Mouse (Mus musculus): ENCODE data around the gene Wdr45b. TPM values are rescaled to one million over a fixed set of nuclear protein-coding genes. Genes with fewer than 3 reads are reported as not detected.

Gene Wdr45b
- 82.3 and 88.7 TPM in 2 replicates for polyA plus RNA-seq (2016; fragmentation: Nextera tagmentation; extraction: Ambion mirVana)

DNA sequence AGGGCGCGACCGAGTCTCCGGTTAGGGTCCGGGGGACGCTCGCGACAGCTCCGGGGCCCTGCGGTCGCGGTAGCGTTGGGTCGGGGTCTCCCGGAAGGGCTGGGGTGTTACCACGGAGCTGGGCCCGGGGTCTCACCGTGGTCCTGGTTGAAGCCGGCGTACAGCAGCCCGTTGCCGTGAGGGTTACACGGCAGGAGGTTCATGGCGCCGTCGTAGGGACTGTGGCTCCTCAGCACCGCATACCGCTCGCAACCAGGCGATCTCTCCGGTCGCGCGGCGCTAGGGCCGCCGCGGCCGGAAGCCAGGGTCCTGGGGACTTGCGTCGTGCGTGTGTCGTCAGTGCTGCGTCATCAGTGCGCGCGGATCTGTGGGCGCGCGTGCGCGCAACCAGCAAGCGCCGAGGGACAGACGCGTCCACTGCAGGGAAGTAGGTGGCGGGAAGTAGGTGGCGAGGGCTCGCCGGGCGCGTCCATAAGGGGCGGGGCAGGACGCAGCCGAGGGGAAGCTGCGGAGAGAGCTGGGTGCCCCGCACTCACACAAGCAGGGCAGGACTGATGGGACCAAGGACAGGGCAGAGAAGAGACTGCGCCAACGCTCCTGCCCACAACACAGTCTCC, at the start of gene Wdr45b:
TSS of gene Wdr45b (minus strand) at position 355 of the 617 bp plus-strand sequence.
- peak within 1 kb of the TSS; percentile 91 for H3K4me2 ChIP-seq (replicated peaks)
- H3K9me3 ChIP-seq (replicated peaks): no peaks in the 10 kb centered on the region
- H3K27ac ChIP-seq: peak within 1 kb of the TSS; percentile 84
- under 1% methylated on average over 68 of the region's 69 CpGs for whole genome bisulfite sequencing
- 0 out of 2 replicates have a peak, but pooled peaks cover 6% of the 10 kb centered on the region for H3K36me3 ChIP-seq
- H3K4me3 ChIP-seq: peak within 1 kb of the TSS; percentile 94
- peak within 1 kb of the TSS; percentile 92 for H3K9ac ChIP-seq
- no peaks in the 10 kb centered on the region for H3K27me3 ChIP-seq
- ATAC-seq (ENCODE audit: low FRiP score): peak; percentile 95
- H3K4me1 ChIP-seq: peaks cover 18% of the 10 kb centered on the region

GRCm38 (mm10) chr11:121392405-121392804, 38.2 kb upstream of the Wdr45b start:
- no peaks in the 10 kb centered on the region for H3K9me3 ChIP-seq (replicated peaks)
- no peak overlapping the region for H3K27ac ChIP-seq
- no peak overlapping the region for H3K9ac ChIP-seq
- H3K4me2 ChIP-seq (replicated peaks): no peak overlapping the region
- no peaks in the 10 kb centered on the region for H3K27me3 ChIP-seq
- 92% methylated on average over 3 of the region's 3 CpGs for WGBS
- H3K36me3 ChIP-seq: no peaks in the 10 kb centered on the region
- H3K4me3 ChIP-seq: no peak overlapping the region
- peaks cover 10% of the 10 kb centered on the region for H3K4me1 ChIP-seq
- ATAC-seq (ENCODE audit: low FRiP score): no peak

DNA sequence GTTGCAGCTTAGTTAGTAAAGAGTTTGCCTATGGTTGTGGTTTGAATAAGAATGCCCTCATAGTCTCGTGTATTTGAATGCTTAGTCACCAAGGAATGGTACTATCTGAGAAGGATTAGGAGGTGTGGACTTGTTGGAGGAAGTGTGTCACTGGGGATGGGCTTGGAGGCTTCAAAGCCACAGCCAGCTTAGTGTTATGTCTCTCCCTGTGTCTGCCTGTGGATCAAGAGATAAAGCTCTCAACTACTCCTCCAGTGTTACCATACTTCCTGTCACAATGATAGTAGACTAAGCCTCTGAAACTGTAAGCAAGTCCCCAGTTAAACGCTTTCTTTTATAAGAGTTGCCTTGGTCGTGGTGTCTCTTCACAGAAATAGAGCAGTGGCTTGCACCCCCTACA, 36.5 kb upstream of the Wdr45b start:
- Histone ChIP-seq H3K4me1 (peaks cover 15% of the 10 kb centered on the region), H3K27me3 (peaks cover 11% of the 10 kb centered on the region), H3K9ac (no peak overlapping the region), H3K4me2 (replicated peaks) (no peak overlapping the region), H3K4me3 (no peak overlapping the region), H3K27ac (no peak overlapping the region), H3K36me3 (no peaks in the 10 kb centered on the region), H3K9me3 (replicated peaks) (no peaks in the 10 kb centered on the region)
- 67% methylated on average over 3 of the region's 3 CpGs for WGBS
- no peak for ATAC-seq (ENCODE audit: low FRiP score)

- H3K36me3 ChIP-seq: no peaks in the 10 kb centered on the region
- no peaks in the 10 kb centered on the region for H3K9me3 ChIP-seq (replicated peaks)
- peaks cover 11% of the 10 kb centered on the region for H3K27me3 ChIP-seq
- peak overlapping the region; percentile 91 for H3K4me2 ChIP-seq (replicated peaks)
- 0 out of 2 replicates have a peak overlapping the region, but pooled peaks have one; percentile 26 for H3K27ac ChIP-seq
- H3K4me1 ChIP-seq: peaks cover 15% of the 10 kb centered on the region
- H3K4me3 ChIP-seq: peak overlapping the region; percentile 64
- peak; percentile 41 for ATAC-seq (ENCODE audit: low FRiP score)
- WGBS: 12% methylated on average over 6 of the region's 6 CpGs
- H3K9ac ChIP-seq: no peak overlapping the region
Measured at GRCm38 (mm10) chr11:121388554-121388945, 34.3 kb upstream of the Wdr45b start.

GRCm38 (mm10) chr11:121387750-121388553, 33.7 kb upstream of the Wdr45b start, which contains the start of gene Rab40b:
Gene Rab40b (minus strand): TSS chr11:121388251.
- Histone ChIP-seq H3K27me3 (peaks cover 11% of the 10 kb centered on the region), H3K27ac (0 out of 2 replicates have a peak within 1 kb of the TSS, but pooled peaks have one; percentile 26), H3K9me3 (replicated peaks) (no peaks in the 10 kb centered on the region), H3K4me2 (replicated peaks) (peak within 1 kb of the TSS; percentile 91), H3K4me1 (peaks cover 15% of the 10 kb centered on the region), H3K9ac (peak within 1 kb of the TSS; percentile 71), H3K4me3 (peak within 1 kb of the TSS; percentile 64), H3K36me3 (no peaks in the 10 kb centered on the region)
- 1% methylated on average over 61 of the region's 61 CpGs for WGBS
- ATAC-seq (ENCODE audit: low FRiP score): peak; percentile 99

- ATAC-seq (ENCODE audit: low FRiP score): no peak
- Histone ChIP-seq H3K4me3 (no peak overlapping the region), H3K9me3 (replicated peaks) (no peaks in the 10 kb centered on the region), H3K4me1 (peaks cover 3% of the 10 kb centered on the region; the same call in 1 of the 2 replicates), H3K27me3 (no peaks in the 10 kb centered on the region), H3K36me3 (no peaks in the 10 kb centered on the region), H3K9ac (no peak overlapping the region), H3K4me2 (replicated peaks) (no peak overlapping the region), H3K27ac (no peak overlapping the region)
- WGBS: 30% methylated on average over 6 of the region's 6 CpGs
Measured at GRCm38 (mm10) chr11:121380294-121380693, 26.0 kb upstream of the Wdr45b start.

GRCm38 (mm10) chr11:121378644-121379043, 24.4 kb upstream of the Wdr45b start:
- H3K27me3 ChIP-seq: no peaks in the 10 kb centered on the region
- no peak overlapping the region for H3K4me2 ChIP-seq (replicated peaks)
- no peak overlapping the region for H3K27ac ChIP-seq
- ATAC-seq (ENCODE audit: low FRiP score): no peak
- no peaks in the 10 kb centered on the region for H3K36me3 ChIP-seq
- H3K4me1 ChIP-seq: peaks cover 3% of the 10 kb centered on the region; the same call in 1 of the 2 replicates
- H3K9ac ChIP-seq: no peak overlapping the region
- H3K4me3 ChIP-seq: no peak overlapping the region
- H3K9me3 ChIP-seq (replicated peaks): no peaks in the 10 kb centered on the region

DNA sequence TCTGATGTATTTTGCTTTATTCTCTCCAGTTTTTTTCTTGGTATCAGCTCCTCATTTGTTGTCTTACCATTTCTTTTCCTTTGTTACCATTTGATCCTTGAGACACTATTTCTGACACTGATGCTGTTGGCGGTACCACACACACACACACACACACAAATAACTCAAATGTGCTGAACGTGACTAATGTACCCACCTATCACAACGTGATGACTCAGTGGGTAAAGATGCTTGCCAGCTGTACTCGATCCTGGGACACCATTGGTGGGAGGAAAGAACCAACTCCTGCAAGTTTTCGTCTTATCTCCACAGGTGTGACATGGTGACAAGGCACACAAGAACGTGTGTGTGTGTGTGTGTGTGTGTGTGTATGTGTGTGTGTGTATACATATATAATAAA, 19.1 kb upstream of the Wdr45b start:
- H3K4me1 ChIP-seq: no peaks in the 10 kb centered on the region
- no peak overlapping the region for H3K27ac ChIP-seq
- WGBS: 75% methylated on average over 6 of the region's 6 CpGs
- H3K36me3 ChIP-seq: no peaks in the 10 kb centered on the region
- no peak for ATAC-seq (ENCODE audit: low FRiP score)
- no peak overlapping the region for H3K9ac ChIP-seq
- no peak overlapping the region for H3K4me2 ChIP-seq (replicated peaks)
- H3K9me3 ChIP-seq (replicated peaks): no peaks in the 10 kb centered on the region
- H3K27me3 ChIP-seq: no peaks in the 10 kb centered on the region
- no peak overlapping the region for H3K4me3 ChIP-seq

DNA sequence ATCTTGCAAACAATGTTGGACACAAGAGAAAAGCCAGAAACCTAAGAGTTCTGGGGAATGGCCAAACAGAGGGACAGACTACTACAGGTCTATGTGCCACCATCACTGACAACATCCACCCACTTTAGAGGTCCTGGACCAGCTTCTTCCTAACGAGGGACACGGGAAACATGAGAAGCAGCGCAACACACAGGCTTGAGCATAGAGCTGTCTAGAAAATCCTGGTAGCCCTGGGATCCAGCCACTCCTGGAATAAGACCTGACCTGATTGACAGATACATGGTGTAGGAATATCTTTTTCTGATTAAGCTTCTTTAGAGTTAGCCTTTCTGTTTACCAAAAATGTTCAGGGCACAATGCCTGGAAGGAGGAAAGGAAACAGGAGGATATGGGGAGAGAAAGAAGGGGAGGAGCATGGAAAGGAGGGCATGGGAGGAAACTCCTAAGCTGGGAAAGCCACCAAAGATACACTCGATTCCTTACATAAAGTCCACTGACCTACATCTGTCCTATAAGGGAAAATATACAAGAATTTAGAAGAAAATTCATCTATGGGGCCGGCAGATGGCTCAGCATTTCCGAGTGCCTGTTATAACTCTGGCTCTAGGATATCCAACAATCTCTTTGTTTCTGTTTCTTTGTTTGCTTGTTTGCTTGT, 16.2 kb upstream of the Wdr45b start:
- Histone ChIP-seq H3K27ac (no peak overlapping the region), H3K36me3 (no peaks in the 10 kb centered on the region), H3K4me3 (no peak overlapping the region), H3K9ac (no peak overlapping the region), H3K4me1 (no peaks in the 10 kb centered on the region), H3K4me2 (replicated peaks) (no peak overlapping the region), H3K27me3 (no peaks in the 10 kb centered on the region), H3K9me3 (replicated peaks) (no peaks in the 10 kb centered on the region)
- ATAC-seq (ENCODE audit: low FRiP score): no peak
- WGBS: 81% methylated on average over 6 of the region's 6 CpGs

DNA sequence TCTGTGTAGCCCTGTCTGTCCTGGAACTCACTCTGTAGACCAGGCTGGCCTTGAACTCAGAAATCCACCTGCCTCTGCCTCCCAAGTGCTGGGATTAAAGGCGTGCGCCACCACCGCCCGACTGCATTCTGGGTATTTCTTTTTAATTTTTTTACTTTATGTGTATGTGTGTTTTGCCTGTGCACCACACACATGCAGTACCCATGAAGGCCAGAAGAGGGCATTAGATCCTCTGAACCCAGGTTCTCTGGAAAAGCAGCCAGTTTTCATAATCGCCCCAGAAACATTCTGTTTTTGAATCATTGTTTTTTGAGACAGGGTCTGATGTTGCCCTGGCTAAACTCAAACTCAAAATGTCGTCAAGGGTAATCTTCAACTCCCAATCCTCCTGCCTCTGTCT, 15.4 kb upstream of the Wdr45b start:
- Histone ChIP-seq H3K9me3 (replicated peaks) (no peaks in the 10 kb centered on the region), H3K4me1 (no peaks in the 10 kb centered on the region), H3K4me3 (no peak overlapping the region), H3K27ac (no peak overlapping the region), H3K9ac (no peak overlapping the region), H3K36me3 (no peaks in the 10 kb centered on the region), H3K4me2 (replicated peaks) (no peak overlapping the region), H3K27me3 (no peaks in the 10 kb centered on the region)
- WGBS: 56% methylated on average over 6 of the region's 6 CpGs
- no peak for ATAC-seq (ENCODE audit: low FRiP score)

DNA sequence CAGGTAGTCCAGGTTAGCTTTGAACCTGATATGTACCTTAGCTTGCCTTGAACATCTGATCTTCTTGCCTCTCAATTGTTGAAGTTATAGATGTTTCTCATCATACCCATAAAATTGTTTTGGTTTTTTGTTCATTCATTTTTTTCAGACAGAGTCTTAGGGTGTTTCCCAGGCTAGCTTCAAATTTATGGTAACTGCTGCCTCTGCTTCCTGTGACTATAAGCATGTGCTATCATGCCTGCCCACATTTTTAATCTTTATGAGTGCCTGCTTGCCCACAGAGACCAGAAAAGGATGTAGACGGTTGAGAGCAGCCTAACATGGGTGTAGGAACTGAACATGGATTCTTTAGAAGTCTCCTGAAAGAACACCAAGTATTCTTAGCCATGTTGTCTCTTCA, 14.5 kb upstream of the Wdr45b start:
- H3K36me3 ChIP-seq: no peaks in the 10 kb centered on the region
- WGBS: 83% methylated on average over 1 of the region's 1 CpGs

DNA sequence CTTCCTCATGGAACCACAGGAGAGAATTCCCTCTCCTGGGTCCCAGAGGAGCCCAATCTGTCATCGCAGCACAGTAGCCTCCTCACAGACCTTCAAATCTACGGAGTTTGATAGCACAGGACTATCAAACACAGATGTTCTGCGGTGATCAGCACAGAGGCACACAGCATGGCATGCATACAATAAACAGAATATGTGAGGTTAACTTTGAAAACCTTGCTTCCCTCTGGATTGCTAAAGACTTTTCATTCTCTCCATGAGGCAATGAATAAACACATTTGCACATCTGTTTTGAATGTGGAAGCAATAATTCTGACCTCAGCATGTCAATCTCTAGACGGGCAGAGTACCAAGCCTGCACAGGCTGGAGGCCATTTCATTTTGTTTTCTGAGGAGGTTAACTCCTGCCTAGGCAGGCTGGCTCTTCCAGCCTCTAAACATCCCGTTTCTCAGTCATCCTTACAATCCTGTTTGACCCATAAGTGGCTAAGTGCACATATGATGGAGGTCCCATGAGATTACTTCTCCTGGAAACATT, 13.0 kb upstream of the Wdr45b start:
- no peak overlapping the region for H3K27ac ChIP-seq
- H3K9me3 ChIP-seq (replicated peaks): no peaks in the 10 kb centered on the region
- H3K4me1 ChIP-seq: no peaks in the 10 kb centered on the region
- no peaks in the 10 kb centered on the region for H3K36me3 ChIP-seq
- WGBS: 59% methylated on average over 5 of the region's 5 CpGs
- H3K9ac ChIP-seq: no peak overlapping the region
- no peaks in the 10 kb centered on the region for H3K27me3 ChIP-seq
- no peak overlapping the region for H3K4me3 ChIP-seq
- no peak for ATAC-seq (ENCODE audit: low FRiP score)
- H3K4me2 ChIP-seq (replicated peaks): no peak overlapping the region

More for the DNA sequence above, 14.5 kb upstream of the Wdr45b start:
- H3K4me2 ChIP-seq (replicated peaks): no peak overlapping the region
- ATAC-seq (ENCODE audit: low FRiP score): no peak
- no peak overlapping the region for H3K9ac ChIP-seq
- H3K9me3 ChIP-seq (replicated peaks): no peaks in the 10 kb centered on the region
- no peak overlapping the region for H3K27ac ChIP-seq
- H3K4me1 ChIP-seq: no peaks in the 10 kb centered on the region
- no peak overlapping the region for H3K4me3 ChIP-seq
- H3K27me3 ChIP-seq: no peaks in the 10 kb centered on the region

Measured in hindbrain, embryonic 12.5 days (tissue).